Mouse (Mus musculus) C2C12 (cell line): Measurements from ENCODE around the gene 1700069L16Rik. TPM values are rescaled to one million over a fixed set of nuclear protein-coding genes. Genes with fewer than 3 reads are reported as not detected.

Experiments used
- H3K27me3 ChIP-seq: one replicate; pipeline ENCODE4 v1.6.1; 2011; ENCODE audit not compliant: control insufficient read depth, insufficient read depth, insufficient read length
- H3K36me3 ChIP-seq: one replicate; pipeline ENCODE4 v1.6.1; 2011; ENCODE audit not compliant: control insufficient read depth, insufficient read depth
- H3K4me3 ChIP-seq: one replicate; pipeline ENCODE4 v1.5.1; 2011; ENCODE audit warnings: mild to moderate bottlenecking, control low read depth; ENCODE audit not compliant: poor library complexity, insufficient read depth, severe bottlenecking
- H3K79me2 ChIP-seq: one replicate; pipeline ENCODE4 v1.6.1; 2011; ENCODE audit not compliant: control insufficient read depth, insufficient read depth
- H3K79me3 ChIP-seq: one replicate; pipeline ENCODE4 v1.6.1; 2011; ENCODE audit warnings: low read depth, control low read depth
- H3ac ChIP-seq: one replicate; pipeline ENCODE3; 2011; ENCODE audit warnings: low read depth; ENCODE audit not compliant: control insufficient read depth, insufficient read length
- CEBPB ChIP-seq: IDR thresholded peaks from one replicate; pipeline ENCODE4 v1.6.1; 2011; ENCODE audit warnings: low read depth, mild to moderate bottlenecking, control low read depth, moderate library complexity
- CTCF ChIP-seq: IDR thresholded peaks from one replicate; pipeline ENCODE4 v1.5.1; 2011; ENCODE audit not compliant: control insufficient read depth, insufficient read depth, insufficient read length
- FOSL1 ChIP-seq: IDR thresholded peaks from one replicate; pipeline ENCODE4 v1.8.0; 2011; ENCODE audit warnings: mild to moderate bottlenecking, low read length; ENCODE audit not compliant: poor library complexity, insufficient read depth, severe bottlenecking
- MAX ChIP-seq: IDR thresholded peaks from one replicate; pipeline ENCODE4 v1.6.1; 2011; ENCODE audit warnings: mild to moderate bottlenecking, control low read depth
- MYOD1 ChIP-seq: IDR thresholded peaks from one replicate; pipeline ENCODE4 v1.6.1; 2011; ENCODE audit warnings: low read depth; ENCODE audit not compliant: control insufficient read depth, insufficient read length
- MYOG ChIP-seq: IDR thresholded peaks from one replicate; pipeline ENCODE4 v1.6.1; 2011; ENCODE audit not compliant: control insufficient read depth, insufficient read length; ENCODE audit errors: extremely low read depth
- USF1 ChIP-seq: IDR thresholded peaks from one replicate; pipeline ENCODE4 v1.6.1; 2011; ENCODE audit warnings: low read depth, mild to moderate bottlenecking, control low read depth, moderate library complexity
- polyA plus RNA-seq: library from polyadenylated mRNA; unstranded; fragments of >200 nt; fragmentation: generic; extraction: Trizol; gene quantifications from one replicate; pipeline ENCODE4 v1.2.1, GENCODE M21; 2012; ENCODE audit warnings: missing spikeins

The 1700069L16Rik gene
- polyA plus RNA-seq, 1 experiment, result not detected

DNA sequence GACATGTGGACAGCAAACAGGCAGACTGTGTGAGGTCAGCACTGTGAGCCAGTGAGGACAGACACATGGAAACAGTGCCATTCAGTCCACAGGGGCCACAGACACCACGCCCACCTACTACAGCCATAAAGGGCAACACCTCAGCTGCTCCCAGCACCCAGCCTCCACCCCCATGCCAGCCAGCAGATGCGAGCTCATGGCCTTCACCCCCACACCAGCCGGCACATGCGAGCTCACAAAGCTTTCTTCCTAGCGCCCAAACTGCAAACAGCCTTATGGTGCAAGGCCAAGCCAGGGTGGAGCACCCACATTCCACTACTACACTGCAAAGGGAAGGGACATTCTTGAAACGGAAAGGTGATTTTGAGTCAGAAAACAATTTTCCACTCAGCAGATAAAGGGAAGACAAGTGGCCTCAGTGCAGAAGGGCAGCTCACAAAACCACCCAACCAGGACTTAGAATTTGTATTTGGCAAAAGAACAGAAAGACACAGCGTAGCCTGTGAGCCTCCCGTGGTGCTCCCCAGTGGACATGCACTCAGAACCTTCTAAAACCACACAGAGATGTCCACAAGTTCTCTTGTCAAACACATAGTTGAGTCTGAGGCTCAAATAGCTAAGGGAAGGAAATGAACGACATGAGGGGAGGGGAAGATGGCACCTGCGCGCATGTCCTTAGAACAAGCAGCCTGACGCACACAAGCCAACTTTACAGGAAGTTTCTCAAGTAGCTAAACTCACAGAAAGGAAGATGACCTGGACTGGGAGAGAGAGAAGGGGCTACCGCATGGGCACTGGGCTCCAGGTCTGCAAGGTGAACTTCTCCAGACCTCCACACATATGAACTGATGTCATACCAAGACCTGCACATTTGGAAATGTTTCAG lies 41.3 kb upstream of the 1700069L16Rik start:
- Histone ChIP-seq H3K27me3 (no peaks in the 10 kb centered on the region), H3K36me3 (peaks cover 50% of the 10 kb centered on the region), H3K79me3 (peaks cover 81% of the 10 kb centered on the region), H3ac (no peak overlapping the region), H3K4me3 (no peak overlapping the region), H3K79me2 (peaks cover 89% of the 10 kb centered on the region)
- TF ChIP-seq FOSL1 (no peak), MYOG (no peak), CTCF (no peak), USF1 (no peak), MYOD1 (no peak), CEBPB (no peak), MAX (no peak)

GRCm38 (mm10) chr5:113764426-113764825 lies 39.9 kb upstream of the 1700069L16Rik start:
- peaks cover 85% of the 10 kb centered on the region for H3K79me2 ChIP-seq
- no peaks in the 10 kb centered on the region for H3K27me3 ChIP-seq
- peaks cover 70% of the 10 kb centered on the region for H3K79me3 ChIP-seq
- H3K36me3 ChIP-seq, result peaks cover 60% of the 10 kb centered on the region
- H3K4me3 ChIP-seq, result no peak overlapping the region
- H3ac ChIP-seq, result no peak overlapping the region
- TF ChIP-seq FOSL1 (no peak), MAX (no peak), MYOG (no peak), USF1 (no peak), CTCF (no peak), MYOD1 (no peak), CEBPB (no peak)

DNA sequence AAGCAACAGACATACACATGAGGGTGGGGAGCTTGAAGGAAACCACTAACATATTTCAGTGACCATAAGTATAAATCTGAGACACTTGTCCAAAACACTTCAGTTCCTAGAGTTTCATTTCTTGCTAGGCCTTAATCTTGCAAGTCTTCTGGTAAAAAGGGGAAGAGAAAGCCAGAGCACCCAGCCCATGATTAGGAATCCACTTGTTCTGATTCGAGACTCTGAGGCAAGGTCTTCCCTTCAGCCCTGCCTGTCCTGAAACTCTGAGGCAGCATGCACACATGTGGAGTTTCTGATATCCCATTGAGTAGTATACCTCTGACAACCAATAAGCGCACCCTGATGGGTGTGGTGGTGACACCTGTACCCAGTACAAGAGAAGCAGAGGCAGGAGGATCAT lies 37.0 kb upstream of the 1700069L16Rik start:
- Histone ChIP-seq H3K4me3 (no peak overlapping the region), H3K36me3 (peaks cover 70% of the 10 kb centered on the region)

DNA sequence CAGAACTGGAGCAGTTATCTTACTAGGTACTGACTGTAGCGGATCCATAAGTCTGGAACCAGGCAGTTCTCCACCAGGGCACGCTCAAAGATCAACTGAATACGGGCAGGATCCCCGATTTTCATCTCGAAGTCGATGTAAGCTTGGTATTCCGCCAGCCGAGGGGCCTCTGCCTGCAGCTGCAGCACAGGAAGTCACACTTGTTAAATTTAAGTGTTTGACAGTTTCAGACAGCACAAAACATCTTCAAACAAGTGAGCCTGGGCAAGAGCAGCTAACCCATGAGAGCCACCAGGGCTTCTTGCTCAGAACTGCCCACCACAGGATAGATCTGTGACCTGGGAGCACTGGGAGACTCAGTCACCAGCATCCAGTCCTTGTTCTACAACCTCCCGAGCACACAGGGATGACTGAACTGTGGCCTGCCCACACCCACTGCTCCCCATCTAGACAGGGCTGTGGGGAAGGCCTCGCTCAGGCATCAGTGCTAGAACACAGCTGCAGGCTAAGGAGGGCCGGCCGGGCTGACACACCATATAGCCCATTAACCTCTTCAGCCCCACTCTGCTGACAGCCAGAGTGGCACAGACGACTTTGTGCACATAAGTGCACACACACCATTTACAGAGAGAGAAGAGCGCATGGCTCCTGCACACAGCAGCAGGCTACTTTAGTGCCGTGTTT lies 30.9 kb upstream of the 1700069L16Rik start:
- Histone ChIP-seq H3K27me3 (no peaks in the 10 kb centered on the region), H3ac (no peak overlapping the region), H3K4me3 (no peak overlapping the region), H3K36me3 (peaks cover 96% of the 10 kb centered on the region), H3K79me2 (peaks cover 44% of the 10 kb centered on the region), H3K79me3 (peaks cover 9% of the 10 kb centered on the region)
- TF ChIP-seq MYOD1, result no peak

More for the DNA sequence above, 37.0 kb upstream of the 1700069L16Rik start:
- H3K27me3 ChIP-seq, result no peaks in the 10 kb centered on the region
- no peak for TF ChIP-seq MAX
- no peak for TF ChIP-seq CEBPB
- no peak for TF ChIP-seq CTCF
- TF ChIP-seq MYOD1, result no peak
- TF ChIP-seq USF1, result no peak
- no peak for TF ChIP-seq MYOG
- no peak for TF ChIP-seq FOSL1
- no peak overlapping the region for H3ac ChIP-seq
- H3K79me3 ChIP-seq, result peaks cover 47% of the 10 kb centered on the region
- peaks cover 85% of the 10 kb centered on the region for H3K79me2 ChIP-seq

DNA sequence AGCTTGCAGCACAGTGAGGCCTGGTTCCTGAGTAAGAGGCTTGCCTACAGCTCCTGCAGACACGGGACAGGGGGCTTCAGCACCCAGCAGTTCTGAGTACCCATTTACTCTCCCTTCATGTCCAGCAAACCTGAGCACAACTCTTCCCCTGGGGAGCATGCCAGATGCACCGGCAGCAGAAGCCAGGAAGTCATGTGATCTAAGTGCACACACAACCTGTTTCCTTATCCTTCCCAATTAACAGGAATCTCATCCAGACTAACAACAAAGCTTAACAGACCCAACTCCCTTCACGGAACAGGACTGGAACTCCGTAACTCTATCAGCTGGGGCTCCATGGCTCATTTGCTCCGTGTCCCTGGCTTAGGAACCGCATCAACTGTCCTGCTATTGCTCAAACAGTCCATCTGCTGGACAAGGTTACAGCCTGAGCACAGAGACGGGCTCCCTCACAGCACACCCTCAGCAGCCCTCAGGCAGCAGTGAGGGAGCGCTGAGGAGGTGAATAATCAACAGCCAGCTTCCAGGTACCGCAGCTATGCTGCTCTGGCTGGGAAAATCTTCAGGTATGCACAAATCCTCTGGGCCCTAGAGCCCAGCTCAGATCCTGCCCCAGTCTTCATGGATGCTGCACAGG lies 27.1 kb upstream of the 1700069L16Rik start:
- TF ChIP-seq FOSL1 (no peak), MYOD1 (no peak), CTCF (no peak), MYOG (no peak), CEBPB (no peak), MAX (no peak), USF1 (no peak)
- Histone ChIP-seq H3K27me3 (no peaks in the 10 kb centered on the region), H3K79me2 (peaks cover 6% of the 10 kb centered on the region), H3K36me3 (peaks cover 94% of the 10 kb centered on the region), H3K79me3 (no peaks in the 10 kb centered on the region), H3ac (no peak overlapping the region), H3K4me3 (no peak overlapping the region)
